Mouse (Mus musculus) gastrocnemius, adult 18-20 months (tissue): ENCODE results near the gene Slitrk4. TPM values are rescaled to one million over a fixed set of nuclear protein-coding genes. Genes with fewer than 3 reads are reported as not detected.

Experiments used
- DNase-seq: peaks from one replicate; pipeline ENCODE4 v3.0.0; 2021; ENCODE audit warnings: low spot score
- long read RNA-seq, 2 experiments: library from polyadenylated mRNA; stranded (forward); transcript quantifications; one replicate each; pipeline ENCODE4 v2.0.0; 2021
- total RNA-seq, 2 experiments: library from RNA; stranded (reverse); gene quantifications; 2 replicates each; pipeline ENCODE4 v1.2.3; 2021

The Slitrk4 gene
- total RNA-seq: under 1 TPM; 0.14 to 0.28 TPM
- long read RNA-seq, experiment 1: 0 reads
- long read RNA-seq, experiment 2: 0 reads

- no peak for DNase-seq
Measured at GRCm38 (mm10) chrX:64276290-64277125, at the start of gene Slitrk4. Gene Slitrk4 (minus strand): TSS chrX:64276996.

GRCm38 (mm10) chrX:64319501-64319900, 42.7 kb upstream of the Slitrk4 start:
- no peak for DNase-seq

- DNase-seq: no peak
Measured at GRCm38 (mm10) chrX:64277991-64278301, 1.1 kb upstream of the Slitrk4 start.

- no peak for DNase-seq
Measured at GRCm38 (mm10) chrX:64277126-64277990, 562 bp upstream of the Slitrk4 start.

GRCm38 (mm10) chrX:64275501-64276289, 1.1 kb downstream of the Slitrk4 start:
- no peak for DNase-seq

DNA sequence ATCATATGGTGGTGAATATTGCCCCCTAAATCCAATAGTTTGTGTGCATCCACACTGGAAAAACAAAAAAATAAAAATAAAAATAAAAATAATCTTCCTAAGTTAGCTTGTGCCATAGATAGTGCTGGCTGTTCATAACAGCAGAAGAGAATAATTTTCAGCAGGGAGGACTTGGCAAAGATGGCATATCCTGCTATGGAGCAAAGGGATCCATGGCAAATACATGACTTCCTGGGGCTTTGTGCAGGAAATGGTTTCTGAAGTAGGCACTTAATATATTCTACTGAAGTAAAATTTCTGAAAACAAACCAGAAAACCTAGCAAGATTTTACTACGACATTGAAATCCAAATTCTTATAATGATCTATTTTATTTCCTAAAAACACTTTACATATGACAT, 13.3 kb downstream of the Slitrk4 start:
- no peak for DNase-seq

Other genes with a start within 250 kb of the Slitrk4 start
- gene Gm6760, start 124.8 kb downstream of the Slitrk4 start, total RNA-seq: not detected
- gene 3830417A13Rik, start 103.4 kb downstream of the Slitrk4 start, total RNA-seq: not detected